Mouse (Mus musculus): ENCODE results near the gene Fgr.

DNA sequence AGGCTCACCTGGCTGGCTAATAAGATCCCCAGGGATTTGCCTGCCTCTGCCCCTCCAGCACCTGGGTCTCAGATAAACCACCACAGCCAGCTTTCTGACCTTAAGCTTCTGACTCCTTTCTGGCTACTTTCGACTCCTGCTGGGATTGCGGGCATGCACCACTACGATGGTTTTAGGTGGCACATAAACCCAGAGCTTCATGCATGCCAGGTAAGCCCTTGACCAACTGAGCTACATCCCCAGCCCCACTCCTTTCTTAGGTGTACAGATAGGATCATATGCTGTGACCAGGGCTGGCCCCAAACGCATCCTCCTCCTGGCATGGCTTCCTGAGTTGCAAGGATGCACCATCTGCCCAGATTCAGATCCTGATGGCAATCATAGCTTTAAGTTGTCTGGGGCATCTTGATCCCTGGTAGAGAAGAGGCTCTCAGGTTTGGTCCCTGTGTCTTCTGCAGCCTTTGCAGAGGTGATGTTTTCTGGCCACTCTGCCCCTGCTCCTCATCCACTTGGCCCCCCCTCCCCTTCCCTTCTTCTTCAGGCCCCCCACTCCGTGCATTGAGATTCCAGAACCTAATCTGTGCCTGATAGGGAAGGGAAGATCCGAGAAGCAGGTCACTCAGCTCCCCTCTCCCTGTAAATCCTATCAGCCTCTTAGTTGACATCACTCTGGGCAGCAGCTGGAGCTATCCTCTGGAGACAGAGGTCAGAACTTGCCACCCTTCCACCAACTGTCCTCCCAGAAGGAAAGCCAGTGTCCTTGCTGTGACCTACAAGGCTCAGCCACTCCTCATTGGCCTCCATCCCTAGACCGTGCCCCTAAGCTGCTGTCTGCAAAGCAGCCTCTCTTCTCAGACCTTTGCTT lies 19.1 kb upstream of the Fgr start:
- TF ChIP-seq CTCF (IDR thresholded peaks at IDR 0.05; ENCODE audit: low read depth) (no peak), EP300 (IDR thresholded peaks at IDR 0.05; ENCODE audit: low read depth) (no peak)

Data from heart, postnatal 0 days (tissue).